Comparison of ENCODE assay signal across 10 mouse cellular contexts in genomic region chr3:121724553-121724952, GRCm38 (mm10). TPM values are rescaled to one million over a fixed set of nuclear protein-coding genes. Genes with fewer than 3 reads are reported as not detected.
DNase-seq lines count a peak whose midpoint lies in the region; ATAC-seq and TF ChIP-seq lines count a peak whose summit lies in the region.
"Had no signal": no experiment of that assay in that cellular context is flagged by ENCODE, and none has a peak within 500 bp of the region (broad histone marks: within the 10 kb centered on the region; RNA-seq: fewer than 3 reads in every experiment).

No protein-coding gene starts in this region.

- no peak for TF ChIP-seq CTCF in layer of hippocampus, adult 2 months (conservative IDR thresholded peaks at IDR 0.05)
- TF ChIP-seq CTCF in embryonic fibroblast, embryonic 13.5 days (IDR thresholded peaks at IDR 0.05; ENCODE audit: borderline replicate concordance, insufficient read depth, low read length): no peak
- no peak for TF ChIP-seq CTCF in hindbrain, postnatal 0 days (IDR thresholded peaks at IDR 0.05; ENCODE audit: low read depth)

- peak overlapping the region; percentile 79 for H3K4me2 ChIP-seq in hindbrain, postnatal 0 days (ENCODE audit: low read depth, low read length)
- peak overlapping the region; percentile 88 for H3K4me2 ChIP-seq in neural tube, embryonic 15.5 days

- peak; percentile 33; the same call in 1 of the 2 replicates for TF ChIP-seq POLR2A in embryonic fibroblast, embryonic 13.5 days (IDR thresholded peaks at IDR 0.05; ENCODE audit: low read depth, low read length)

- no peak for DNase-seq in layer of hippocampus, adult 2 months (ENCODE audit: low spot score in 2 of 2)
- DNase-seq in layer of hippocampus, adult 8-10 months (ENCODE audit: low spot score in 2 of 2): no peak
- DNase-seq in hindbrain, postnatal 0 days (ENCODE audit: low spot score): no peak
- DNase-seq in ovary, postnatal 14 days (ENCODE audit: low spot score): no peak
- no peak for DNase-seq in urinary bladder, postnatal 25 days (ENCODE audit: low spot score)
- DNase-seq in embryo, embryonic 11 days: no peak
- DNase-seq: gastrocnemius, postnatal 10 days had no signal

- H3K4me1 ChIP-seq in embryonic fibroblast, embryonic 13.5 days (ENCODE audit: control insufficient read depth, insufficient read depth, low read length): peaks cover 13% of the 10 kb centered on the region
- H3K4me1 ChIP-seq in hindbrain, postnatal 0 days (ENCODE audit: insufficient read depth, low read length): 0 out of 2 replicates have a peak, but pooled peaks cover 9% of the 10 kb centered on the region
- peaks cover 33% of the 10 kb centered on the region for H3K4me1 ChIP-seq in neural tube, embryonic 15.5 days

- 32% methylated on average over 12 of the region's 12 CpGs for WGBS in hindbrain, postnatal 0 days
- WGBS in neural tube, embryonic 15.5 days: 34% methylated on average over 12 of the region's 12 CpGs

- no peaks in the 10 kb centered on the region for H3K9me3 ChIP-seq in hindbrain, postnatal 0 days (ENCODE audit: low read length)
- no peaks in the 10 kb centered on the region for H3K9me3 ChIP-seq in neural tube, embryonic 15.5 days (replicated peaks)
- H3K9me3 ChIP-seq: liver, embryonic 12.5 days had no signal

- H3K9ac ChIP-seq in hindbrain, postnatal 0 days (replicated peaks; ENCODE audit: low read length): peak overlapping the region; percentile 57; the same call in 1 of the 2 replicates
- peak overlapping the region; percentile 65 for H3K9ac ChIP-seq in neural tube, embryonic 15.5 days (replicated peaks)
- H3K9ac ChIP-seq: liver, embryonic 12.5 days had no signal

- peak overlapping the region; percentile 93 for H3K27ac ChIP-seq in layer of hippocampus, adult 2 months
- H3K27ac ChIP-seq in embryonic fibroblast, embryonic 13.5 days (ENCODE audit: insufficient read depth, low read length): peak overlapping the region; percentile 43
- H3K27ac ChIP-seq in hindbrain, postnatal 0 days: no peak overlapping the region
- H3K27ac ChIP-seq in neural tube, embryonic 15.5 days (replicated peaks): peak overlapping the region; percentile 79; the same call in 1 of the 2 replicates
- H3K27ac ChIP-seq: liver, embryonic 12.5 days had no signal

- no peaks in the 10 kb centered on the region for H3K36me3 ChIP-seq in hindbrain, postnatal 0 days (ENCODE audit: insufficient read depth, low read length)
- H3K36me3 ChIP-seq in neural tube, embryonic 15.5 days: no peaks in the 10 kb centered on the region
- H3K36me3 ChIP-seq: liver, embryonic 12.5 days had no signal

- peak overlapping the region; percentile 86 for H3K4me3 ChIP-seq in layer of hippocampus, adult 2 months
- peak overlapping the region; percentile 60 for H3K4me3 ChIP-seq in embryonic fibroblast, embryonic 13.5 days (ENCODE audit: insufficient read depth, low read length)
- H3K4me3 ChIP-seq in hindbrain, postnatal 0 days (ENCODE audit: low read length): peak overlapping the region; percentile 47
- peak overlapping the region; percentile 73 for H3K4me3 ChIP-seq in neural tube, embryonic 15.5 days (replicated peaks)

- no peaks in the 10 kb centered on the region for H3K27me3 ChIP-seq in hindbrain, postnatal 0 days (ENCODE audit: insufficient read depth, low read length)
- H3K27me3 ChIP-seq in neural tube, embryonic 15.5 days (replicated peaks): 0 out of 2 replicates have a peak, but pooled peaks cover 2% of the 10 kb centered on the region

- ATAC-seq in hindbrain, postnatal 0 days: no peak
- ATAC-seq in neural tube, embryonic 15.5 days (ENCODE audit: low FRiP score): no peak

RNA-seq across cellular contexts. Expression of gene F3, which starts 1.2 kb away (rescaled TPM):
- 10 to 100 TPM; 52.6 to 68.0 TPM for total RNA-seq in layer of hippocampus, adult 2 months (2021)
- total RNA-seq in layer of hippocampus, adult 8-10 months (2022): 10 to 100 TPM; 57.8 to 68.3 (median 62.2) TPM
- 168 and 276 TPM in 2 replicates for polyA plus RNA-seq in embryonic fibroblast, embryonic 13.5 days (2011; ENCODE audit: insufficient read length, low read depth, missing spikeins)
- total RNA-seq in hindbrain, postnatal 0 days (2014; rRNA removed): 12.0 and 16.1 TPM in 2 replicates
- 15.2 and 18.9 TPM in 2 replicates for polyA plus RNA-seq in hindbrain, postnatal 0 days (2015; fragmentation: Nextera tagmentation; extraction: Ambion mirVana)
- polyA plus RNA-seq in neural tube, embryonic 15.5 days (2015; fragmentation: Nextera tagmentation; extraction: Ambion mirVana): 7.7 and 9.3 TPM in 2 replicates

RNA-seq across cellular contexts. Expression of gene 4930432M17Rik, which starts 54.0 kb away (rescaled TPM):
- not detected for total RNA-seq in layer of hippocampus, adult 2 months (2021)
- not detected for total RNA-seq in layer of hippocampus, adult 8-10 months (2022)
- not detected in 2 replicates for polyA plus RNA-seq in embryonic fibroblast, embryonic 13.5 days (2011; ENCODE audit: insufficient read length, low read depth, missing spikeins)
- not detected in 2 replicates for total RNA-seq in hindbrain, postnatal 0 days (2014; rRNA removed)
- polyA plus RNA-seq in hindbrain, postnatal 0 days (2015; fragmentation: Nextera tagmentation; extraction: Ambion mirVana): not detected in 2 replicates
- not detected in 2 replicates for polyA plus RNA-seq in neural tube, embryonic 15.5 days (2015; fragmentation: Nextera tagmentation; extraction: Ambion mirVana)
- total RNA-seq: gastrocnemius, postnatal 10 days had no signal
- polyA plus RNA-seq: liver, embryonic 12.5 days had no signal
